Mouse (Mus musculus): Measurements from ENCODE around the gene Rbks. TPM values are rescaled to one million over a fixed set of nuclear protein-coding genes. Genes with fewer than 3 reads are reported as not detected.

Gene Rbks
- polyA plus RNA-seq, 1 experiment from 2014 or later, result 23.4 TPM

GRCm38 (mm10) chr5:31671137-31671536 lies 26.3 kb downstream of the Rbks start:
- 72% methylated on average over 2 of the region's 2 CpGs for WGBS (ENCODE audit: insufficient replicate concordance)
- no peaks in the 10 kb centered on the region for H3K4me1 ChIP-seq (ENCODE audit: insufficient read depth)
- TF ChIP-seq CTCF (IDR thresholded peaks at IDR 0.05; ENCODE audit: low read depth) (no peak), EP300 (IDR thresholded peaks at IDR 0.05; ENCODE audit: low read depth) (no peak)

DNA sequence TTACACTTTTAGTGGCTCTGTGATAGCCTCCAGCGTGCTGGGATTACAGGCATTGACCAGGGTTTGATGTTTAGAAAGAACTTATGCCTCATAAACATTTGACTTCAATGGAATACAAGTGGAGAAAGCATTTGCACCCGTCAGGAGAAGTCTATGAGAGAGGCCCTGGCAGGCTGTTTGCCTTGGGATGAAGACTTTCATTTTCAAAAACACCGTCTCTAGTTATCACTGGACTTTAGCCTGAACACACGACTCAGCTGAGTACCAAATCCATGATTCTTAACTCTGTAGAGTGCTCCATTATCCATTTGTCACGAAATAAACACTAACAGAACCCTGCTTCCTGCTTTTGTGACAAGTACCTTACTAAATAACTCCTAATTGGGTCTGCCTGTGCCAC lies 27.4 kb downstream of the Rbks start:
- ATAC-seq (no peak), DNase-seq (no peak)
- 60% methylated on average over 5 of the region's 5 CpGs for WGBS (ENCODE audit: insufficient replicate concordance)
- TF ChIP-seq CTCF (IDR thresholded peaks at IDR 0.05; ENCODE audit: low read depth), result no peak
- no peak for TF ChIP-seq EP300 (IDR thresholded peaks at IDR 0.05; ENCODE audit: low read depth)
- Histone ChIP-seq H3K4me3 (ENCODE audit: low read depth, low read length) (no peak overlapping the region), H3K9ac (replicated peaks) (no peak overlapping the region), H3K36me3 (replicated peaks; ENCODE audit: insufficient read depth, low read length) (peaks cover 3% of the 10 kb centered on the region; the same call in 1 of the 2 replicates), H3K4me2 (ENCODE audit: low read depth, low read length) (no peak overlapping the region), H3K27me3 (ENCODE audit: insufficient read depth, low read length) (no peaks in the 10 kb centered on the region), H3K4me1 (ENCODE audit: insufficient read depth) (no peaks in the 10 kb centered on the region), H3K27ac (ENCODE audit: low read depth) (no peak overlapping the region), H3K9me3 (ENCODE audit: low read length) (no peaks in the 10 kb centered on the region)

More at GRCm38 (mm10) chr5:31671137-31671536, 26.3 kb downstream of the Rbks start:
- DNase-seq (no peak), ATAC-seq (no peak)
- Histone ChIP-seq H3K4me2 (ENCODE audit: low read depth, low read length) (no peak overlapping the region), H3K9me3 (ENCODE audit: low read length) (no peaks in the 10 kb centered on the region), H3K27me3 (ENCODE audit: insufficient read depth, low read length) (no peaks in the 10 kb centered on the region), H3K9ac (replicated peaks) (no peak overlapping the region), H3K4me3 (ENCODE audit: low read depth, low read length) (no peak overlapping the region), H3K27ac (ENCODE audit: low read depth) (no peak overlapping the region), H3K36me3 (replicated peaks; ENCODE audit: insufficient read depth, low read length) (no peaks in the 10 kb centered on the region)

DNA sequence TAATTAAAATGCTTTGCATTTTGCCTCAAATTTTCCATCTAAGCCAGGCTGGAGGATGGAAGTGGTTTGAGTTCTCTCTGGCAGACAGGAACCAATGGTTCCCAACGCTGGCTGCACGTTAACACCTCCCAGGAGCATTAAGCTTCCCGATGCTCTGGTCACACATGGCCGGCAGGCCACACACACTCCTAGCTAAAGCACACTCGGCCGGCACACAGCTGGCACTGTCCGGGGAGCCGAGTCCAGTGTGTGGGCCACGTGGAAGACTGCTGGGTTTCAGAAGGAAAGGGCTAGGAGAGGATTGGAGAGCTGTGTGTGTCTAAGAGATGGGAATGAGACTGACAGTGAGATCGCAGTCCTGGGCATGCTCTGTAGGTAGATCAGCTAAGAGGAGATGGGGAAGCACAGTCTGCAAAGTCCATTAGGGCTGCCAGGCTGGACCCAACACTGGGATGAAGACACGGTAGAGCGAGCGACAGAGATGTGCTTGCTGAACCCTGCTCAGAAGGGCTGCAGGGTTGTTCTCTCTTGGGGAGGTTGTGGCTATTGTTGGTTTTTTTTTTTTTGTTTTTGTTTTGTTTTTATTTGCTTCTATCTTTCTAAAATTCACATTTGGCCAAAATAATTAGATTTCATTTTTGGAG lies 29.0 kb downstream of the Rbks start:
- H3K27ac ChIP-seq (ENCODE audit: low read depth), result no peak overlapping the region
- no peak overlapping the region for H3K9ac ChIP-seq (replicated peaks)
- H3K4me1 ChIP-seq (ENCODE audit: insufficient read depth), result no peaks in the 10 kb centered on the region
- H3K36me3 ChIP-seq (replicated peaks; ENCODE audit: insufficient read depth, low read length), result peaks cover 3% of the 10 kb centered on the region; the same call in 1 of the 2 replicates
- TF ChIP-seq CTCF (IDR thresholded peaks at IDR 0.05; ENCODE audit: low read depth) (no peak), EP300 (IDR thresholded peaks at IDR 0.05; ENCODE audit: low read depth) (no peak)
- H3K4me2 ChIP-seq (ENCODE audit: low read depth, low read length), result no peak overlapping the region
- no peak overlapping the region for H3K4me3 ChIP-seq (ENCODE audit: low read depth, low read length)
- WGBS (ENCODE audit: insufficient replicate concordance), result 87% methylated on average over 13 of the region's 13 CpGs
- H3K9me3 ChIP-seq (ENCODE audit: low read length), result no peaks in the 10 kb centered on the region
- no peak for DNase-seq
- ATAC-seq, result no peak
- H3K27me3 ChIP-seq (ENCODE audit: insufficient read depth, low read length), result no peaks in the 10 kb centered on the region

GRCm38 (mm10) chr5:31666176-31666575 lies 31.3 kb downstream of the Rbks start:
- Histone ChIP-seq H3K4me1 (ENCODE audit: insufficient read depth) (no peaks in the 10 kb centered on the region), H3K27ac (ENCODE audit: low read depth) (no peak overlapping the region), H3K27me3 (ENCODE audit: insufficient read depth, low read length) (no peaks in the 10 kb centered on the region), H3K9me3 (ENCODE audit: low read length) (no peaks in the 10 kb centered on the region), H3K36me3 (replicated peaks; ENCODE audit: insufficient read depth, low read length) (peaks cover 10% of the 10 kb centered on the region), H3K9ac (replicated peaks) (no peak overlapping the region), H3K4me3 (ENCODE audit: low read depth, low read length) (no peak overlapping the region), H3K4me2 (ENCODE audit: low read depth, low read length) (no peak overlapping the region)
- ATAC-seq (no peak), DNase-seq (no peak)
- WGBS (ENCODE audit: insufficient replicate concordance), result 40% methylated on average over 1 of the region's 1 CpGs
- TF ChIP-seq CTCF (IDR thresholded peaks at IDR 0.05; ENCODE audit: low read depth), result no peak
- TF ChIP-seq EP300 (IDR thresholded peaks at IDR 0.05; ENCODE audit: low read depth), result no peak

DNA sequence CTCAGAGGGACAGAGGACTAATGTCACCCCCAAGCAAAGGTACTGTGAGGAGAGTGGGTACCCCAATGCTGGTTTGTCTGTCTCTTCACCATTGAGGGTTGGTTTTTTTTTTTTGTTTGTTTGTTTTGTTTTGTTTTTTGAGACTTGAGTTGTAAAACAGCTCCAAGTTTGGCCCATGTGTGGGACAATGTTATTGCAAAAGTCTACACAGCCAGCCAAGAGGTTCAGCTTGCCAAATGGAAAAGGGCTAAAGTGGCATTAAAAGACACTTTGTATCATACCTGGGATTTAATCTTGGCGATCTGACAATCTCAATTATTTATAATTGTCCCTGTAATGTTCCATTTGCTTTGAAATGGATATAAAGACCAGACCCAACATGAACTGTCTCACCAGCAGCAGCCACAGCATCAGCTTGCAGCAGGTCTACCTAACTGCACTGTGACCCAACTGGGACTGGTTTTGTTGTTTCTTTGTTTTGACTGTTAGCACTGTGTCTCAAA lies 41.7 kb downstream of the Rbks start:
- Histone ChIP-seq H3K27ac (ENCODE audit: low read depth) (no peak overlapping the region), H3K27me3 (ENCODE audit: insufficient read depth, low read length) (no peaks in the 10 kb centered on the region), H3K9me3 (ENCODE audit: low read length) (no peaks in the 10 kb centered on the region), H3K4me2 (ENCODE audit: low read depth, low read length) (no peak overlapping the region), H3K4me1 (ENCODE audit: insufficient read depth) (no peaks in the 10 kb centered on the region), H3K9ac (replicated peaks) (no peak overlapping the region), H3K36me3 (replicated peaks; ENCODE audit: insufficient read depth, low read length) (peaks cover 24% of the 10 kb centered on the region), H3K4me3 (ENCODE audit: low read depth, low read length) (no peak overlapping the region)
- 83% methylated on average over 1 of the region's 1 CpGs for WGBS (ENCODE audit: insufficient replicate concordance)
- TF ChIP-seq EP300 (IDR thresholded peaks at IDR 0.05; ENCODE audit: low read depth) (no peak), CTCF (IDR thresholded peaks at IDR 0.05; ENCODE audit: low read depth) (no peak)
- no peak for DNase-seq
- ATAC-seq, result no peak

- no peaks in the 10 kb centered on the region for H3K27me3 ChIP-seq (ENCODE audit: insufficient read depth, low read length)
- no peak overlapping the region for H3K27ac ChIP-seq (ENCODE audit: low read depth)
- H3K9ac ChIP-seq (replicated peaks), result no peak overlapping the region
- ATAC-seq (no peak), DNase-seq (no peak)
- no peak overlapping the region for H3K4me2 ChIP-seq (ENCODE audit: low read depth, low read length)
- no peaks in the 10 kb centered on the region for H3K9me3 ChIP-seq (ENCODE audit: low read length)
- 60% methylated on average over 2 of the region's 2 CpGs for WGBS (ENCODE audit: insufficient replicate concordance)
- H3K4me3 ChIP-seq (ENCODE audit: low read depth, low read length), result no peak overlapping the region
- no peak for TF ChIP-seq CTCF (IDR thresholded peaks at IDR 0.05; ENCODE audit: low read depth)
- peak; percentile 35; the same call in 1 of the 2 replicates for TF ChIP-seq EP300 (IDR thresholded peaks at IDR 0.05; ENCODE audit: low read depth)
- H3K4me1 ChIP-seq (ENCODE audit: insufficient read depth), result no peaks in the 10 kb centered on the region
- H3K36me3 ChIP-seq (replicated peaks; ENCODE audit: insufficient read depth, low read length), result peaks cover 25% of the 10 kb centered on the region
Measured at GRCm38 (mm10) chr5:31650518-31651288, 46.7 kb downstream of the Rbks start.

Measured in liver, postnatal 0 days (tissue).